Mouse (Mus musculus): ENCODE results near the gene Cetn4.

The Cetn4 gene

GRCm38 (mm10) chr3:37299470-37299869, 13.0 kb downstream of the Cetn4 start:
- DNase-seq = no peak

- DNase-seq = no peak
These were observed 19.9 kb downstream of the Cetn4 start for GRCm38 (mm10) chr3:37292654-37293053.

- DNase-seq = no peak
These were observed 20.6 kb downstream of the Cetn4 start for GRCm38 (mm10) chr3:37291929-37292328.

- DNase-seq = no peak
These were observed 21.5 kb downstream of the Cetn4 start for GRCm38 (mm10) chr3:37290881-37291541.

GRCm38 (mm10) chr3:37289237-37289636, 23.3 kb downstream of the Cetn4 start:
- no peak for DNase-seq

- DNase-seq = no peak
These were observed 29.3 kb downstream of the Cetn4 start for GRCm38 (mm10) chr3:37283234-37283633.

GRCm38 (mm10) chr3:37282299-37282922, 30.1 kb downstream of the Cetn4 start:
- DNase-seq = no peak

- DNase-seq = no peak
These were observed 31.6 kb downstream of the Cetn4 start for GRCm38 (mm10) chr3:37280871-37281270.

GRCm38 (mm10) chr3:37280221-37280620, 32.3 kb downstream of the Cetn4 start:
- no peak for DNase-seq

- no peak for DNase-seq
These were observed 37.8 kb downstream of the Cetn4 start for GRCm38 (mm10) chr3:37274661-37275060.

- no peak for DNase-seq
These were observed 39.4 kb downstream of the Cetn4 start for GRCm38 (mm10) chr3:37273092-37273491.

- DNase-seq = peak; percentile 62
These were observed 41.3 kb downstream of the Cetn4 start for GRCm38 (mm10) chr3:37271209-37271608.

- DNase-seq = peak; percentile 38
These were observed 42.6 kb downstream of the Cetn4 start for GRCm38 (mm10) chr3:37269926-37270325.

GRCm38 (mm10) chr3:37268338-37268737, 44.2 kb downstream of the Cetn4 start:
- no peak for DNase-seq

- DNase-seq = no peak
These were observed 53.0 kb downstream of the Cetn4 start for GRCm38 (mm10) chr3:37259331-37259999.

GRCm38 (mm10) chr3:37257776-37258175, 54.7 kb downstream of the Cetn4 start:
- DNase-seq = no peak

Measured in kidney, adult 9 months (tissue).